10 mouse cellular contexts compared by ENCODE assay signal in genomic region chr7:100855795-100856573, GRCm38 (mm10). TPM values are rescaled to one million over a fixed set of nuclear protein-coding genes. Genes with fewer than 3 reads are reported as not detected.
DNase-seq lines count a peak whose midpoint lies in the region; ATAC-seq and TF ChIP-seq lines count a peak whose summit lies in the region.
"Had no signal": no experiment of that assay in that cellular context is flagged by ENCODE, and none has a peak within 500 bp of the region (broad histone marks: within the 10 kb centered on the region; RNA-seq: fewer than 3 reads in every experiment).

No protein-coding gene starts in this region.

- H3K4me1 ChIP-seq in MEL (ENCODE audit: control insufficient read depth in 1 of 2, insufficient read depth in 2 of 2, low read length in 2 of 2): peaks cover 16 to 59% of the 10 kb centered on the region in 2 experiments
- H3K4me1 ChIP-seq in kidney, embryonic 15.5 days: peaks cover 58% of the 10 kb centered on the region

- H3K4me2 ChIP-seq in kidney, embryonic 15.5 days: no peak overlapping the region
- H3K4me2 ChIP-seq: embryonic facial prominence, embryonic 12.5 days; neural tube, embryonic 13.5 days had no signal

- peak; percentile 84 for DNase-seq in CD4-positive helper T cell, adult 2 months (ENCODE audit: low read depth, low spot score)
- DNase-seq in MEL (ENCODE audit: low read depth, low spot score): peak; percentile 98
- DNase-seq in lung, postnatal 14 days: peak; percentile 49
- DNase-seq in thymus, postnatal 14 days: peak; percentile 80
- DNase-seq in layer of hippocampus, postnatal 36 days: no peak
- no peak for DNase-seq in right cerebral cortex, postnatal 4 days
- DNase-seq in gastrocnemius, postnatal 36 days: no peak

- no peaks in the 10 kb centered on the region for H3K9me3 ChIP-seq in MEL (replicated peaks; ENCODE audit: insufficient read depth, low read length)
- no peaks in the 10 kb centered on the region for H3K9me3 ChIP-seq in kidney, embryonic 15.5 days (replicated peaks)
- H3K9me3 ChIP-seq: embryonic facial prominence, embryonic 12.5 days; neural tube, embryonic 13.5 days had no signal

- intact Hi-C loops in gastrocnemius, postnatal 36 days (cut with DNase I): no loop called here

- H3K27me3 ChIP-seq in MEL (ENCODE audit: control insufficient read depth in 1 of 2, insufficient read depth in 2 of 2, low read length in 2 of 2): no peaks in the 10 kb centered on the region
- no peaks in the 10 kb centered on the region for H3K27me3 ChIP-seq in kidney, embryonic 15.5 days
- H3K27me3 ChIP-seq: embryonic facial prominence, embryonic 12.5 days; neural tube, embryonic 13.5 days had no signal

- H3K9ac ChIP-seq in MEL (ENCODE audit: control insufficient read depth, low read depth, low read length, poor library complexity, severe bottlenecking): peak overlapping the region; percentile 66
- H3K9ac ChIP-seq in kidney, embryonic 15.5 days: no peak overlapping the region
- H3K9ac ChIP-seq: embryonic facial prominence, embryonic 12.5 days; neural tube, embryonic 13.5 days had no signal

- peaks cover 0 to 48% of the 10 kb centered on the region in 2 experiments; a peak in 2 of 4 replicates for H3K36me3 ChIP-seq in MEL (ENCODE audit: control insufficient read depth in 1 of 2, insufficient read depth in 2 of 2, low read length in 2 of 2)
- H3K36me3 ChIP-seq in kidney, embryonic 15.5 days: no peaks in the 10 kb centered on the region
- H3K36me3 ChIP-seq: embryonic facial prominence, embryonic 12.5 days; neural tube, embryonic 13.5 days had no signal

- H3K27ac ChIP-seq in MEL (ENCODE audit: control insufficient read depth, low read depth, low read length): peak overlapping the region; percentile 99
- peak overlapping the region; percentile 68; the same call in 1 of the 2 replicates for H3K27ac ChIP-seq in kidney, embryonic 15.5 days
- H3K27ac ChIP-seq: embryonic facial prominence, embryonic 12.5 days; neural tube, embryonic 13.5 days had no signal

- TF ChIP-seq RAD21 in MEL (IDR thresholded peaks at IDR 0.05; ENCODE audit: low read depth, low read length): no peak

- peak in 1 of 2 experiments; percentile 60; a peak in 2 of 4 replicates for TF ChIP-seq POLR2A in MEL (IDR thresholded peaks at IDR 0.05; ENCODE audit: control insufficient read depth in 1 of 2, insufficient read depth in 1 of 2, low read depth in 1 of 2, low read length in 2 of 2, poor library complexity in 1 of 2)

- H3K79me2 ChIP-seq in MEL (ENCODE audit: control insufficient read depth, insufficient read depth, low read length, poor library complexity): peaks cover 32% of the 10 kb centered on the region

- TF ChIP-seq CTCF in MEL (IDR thresholded peaks at IDR 0.05 in 2 of 3, conservative IDR thresholded peaks at IDR 0.05 in 1 of 3; ENCODE audit: control insufficient read depth in 1 of 3, insufficient read depth in 1 of 3, low read depth in 2 of 3, low read length in 3 of 3, poor library complexity in 1 of 3, severe bottlenecking in 1 of 3): no peak

- 52% methylated on average over 5 of the region's 5 CpGs for WGBS in kidney, embryonic 15.5 days

- H3K4me3 ChIP-seq in MEL (ENCODE audit: control insufficient read depth in 1 of 2, insufficient read depth in 1 of 2, low read depth in 2 of 2, low read length in 2 of 2): peak overlapping the region; percentile 37 to 38
- H3K4me3 ChIP-seq in kidney, embryonic 15.5 days (replicated peaks): no peak overlapping the region
- H3K4me3 ChIP-seq: embryonic facial prominence, embryonic 12.5 days; neural tube, embryonic 13.5 days had no signal

- TF ChIP-seq EP300 in MEL (IDR thresholded peaks at IDR 0.05; ENCODE audit: low read depth in 1 of 2, low read length in 2 of 2): peak; percentile 84 to 90

- ATAC-seq in kidney, embryonic 15.5 days (replicated peaks; ENCODE audit: low FRiP score): no peak

TF ChIP-seq in MEL, 35 proteins besides CTCF, POLR2A, EP300 and RAD21:
- TF ChIP-seq TAL1 (IDR thresholded peaks at IDR 0.05; ENCODE audit: low read length) (peak; percentile 17; the same call in 1 of the 2 replicates), GATA1 (IDR thresholded peaks at IDR 0.05; ENCODE audit: low read depth, low read length) (peak; percentile 3; the same call in 1 of the 2 replicates), SIN3A (IDR thresholded peaks at IDR 0.05; ENCODE audit: low read length) (no peak; the same call in 1 of the 2 replicates), ZNF384 (IDR thresholded peaks at IDR 0.05; ENCODE audit: low read depth, low read length) (0 out of 2 replicates have a peak, but pooled peaks have one; percentile 39), BHLHE40 (IDR thresholded peaks at IDR 0.05; ENCODE audit: borderline replicate concordance, low read depth, low read length) (peak; percentile 46; the same call in 1 of the 2 replicates), E2F4 (IDR thresholded peaks at IDR 0.05; ENCODE audit: borderline replicate concordance, low read depth, low read length) (no peak), ELF1 (IDR thresholded peaks at IDR 0.05; ENCODE audit: low read depth, low read length) (peak; percentile 47; the same call in 1 of the 2 replicates), TCF12 (IDR thresholded peaks at IDR 0.05; ENCODE audit: low read depth, low read length) (peak; percentile 72; the same call in 1 of the 2 replicates), NELFE (IDR thresholded peaks at IDR 0.05; ENCODE audit: low read depth, low read length) (peak; percentile 23; the same call in 1 of the 2 replicates), ETS1 (IDR thresholded peaks at IDR 0.05; ENCODE audit: low read depth, low read length) (peak; percentile 81), RCOR1 (IDR thresholded peaks at IDR 0.05; ENCODE audit: low read depth, low read length) (peak; percentile 85), TBP (IDR thresholded peaks at IDR 0.05; ENCODE audit: low read depth, low read length) (peak; percentile 86), MAZ (IDR thresholded peaks at IDR 0.05; ENCODE audit: low read depth, low read length) (peak; percentile 83; the same call in 1 of the 2 replicates), CHD2 (IDR thresholded peaks at IDR 0.05; ENCODE audit: low read length) (peak; percentile 34), USF2 (IDR thresholded peaks at IDR 0.05; ENCODE audit: borderline replicate concordance in 1 of 2, insufficient read depth in 1 of 2, low read depth in 1 of 2, low read length in 2 of 2) (no peak), NRF1 (IDR thresholded peaks at IDR 0.05; ENCODE audit: insufficient read depth, low read depth, low read length, poor library complexity, severe bottlenecking) (no peak), ZKSCAN1 (IDR thresholded peaks at IDR 0.05; ENCODE audit: low read depth, low read length) (no peak)
TF ChIP-seq in MEL: peak in this region for 12.

RNA-seq across cellular contexts. Expression of gene Relt, which starts 7.3 kb away (rescaled TPM):
- total RNA-seq in MEL (2012; rRNA removed): 26.0 and 37.1 TPM in 2 replicates
- 10 to 100 TPM in 1 of 2 experiments, not detected in 1; 29.6 TPM for polyA plus RNA-seq in MEL (2012; ENCODE audit: insufficient read depth in 1 of 2, insufficient read length in 2 of 2, low read depth in 1 of 2, low replicate concordance in 2 of 2, missing spikeins in 1 of 2)
- polyA plus RNA-seq in kidney, embryonic 15.5 days (2015; fragmentation: Nextera tagmentation; extraction: Ambion mirVana): 3.8 and 4.9 TPM in 2 replicates
- total RNA-seq in layer of hippocampus, postnatal 36 days (2021): 10 to 100 TPM; 11.5 to 11.8 TPM
- total RNA-seq in gastrocnemius, postnatal 36 days (2021): 10 to 100 TPM in 1 of 2 experiments, 1 to 10 TPM in 1; 5.3 to 12.2 TPM

Comparison
In these comparisons a context has a peak if more than half of its experiments do, and no peak if none do; other contexts are left out.
1. DNase-seq: peak in CD4-positive helper T cell, adult 2 months (single experiment), MEL (single experiment), lung, postnatal 14 days (single experiment) and thymus, postnatal 14 days (single experiment); none in layer of hippocampus, postnatal 36 days (0 of 2), right cerebral cortex, postnatal 4 days (single experiment) and gastrocnemius, postnatal 36 days (0 of 2).